Mouse (Mus musculus): Measurements from ENCODE around the gene Junb. TPM values are rescaled to one million over a fixed set of nuclear protein-coding genes. Genes with fewer than 3 reads are reported as not detected.

The Junb gene
- polyA plus RNA-seq (2014; fragmentation: Nextera tagmentation; extraction: Ambion mirVana): 3.4 and 4.5 TPM in 2 replicates

DNA sequence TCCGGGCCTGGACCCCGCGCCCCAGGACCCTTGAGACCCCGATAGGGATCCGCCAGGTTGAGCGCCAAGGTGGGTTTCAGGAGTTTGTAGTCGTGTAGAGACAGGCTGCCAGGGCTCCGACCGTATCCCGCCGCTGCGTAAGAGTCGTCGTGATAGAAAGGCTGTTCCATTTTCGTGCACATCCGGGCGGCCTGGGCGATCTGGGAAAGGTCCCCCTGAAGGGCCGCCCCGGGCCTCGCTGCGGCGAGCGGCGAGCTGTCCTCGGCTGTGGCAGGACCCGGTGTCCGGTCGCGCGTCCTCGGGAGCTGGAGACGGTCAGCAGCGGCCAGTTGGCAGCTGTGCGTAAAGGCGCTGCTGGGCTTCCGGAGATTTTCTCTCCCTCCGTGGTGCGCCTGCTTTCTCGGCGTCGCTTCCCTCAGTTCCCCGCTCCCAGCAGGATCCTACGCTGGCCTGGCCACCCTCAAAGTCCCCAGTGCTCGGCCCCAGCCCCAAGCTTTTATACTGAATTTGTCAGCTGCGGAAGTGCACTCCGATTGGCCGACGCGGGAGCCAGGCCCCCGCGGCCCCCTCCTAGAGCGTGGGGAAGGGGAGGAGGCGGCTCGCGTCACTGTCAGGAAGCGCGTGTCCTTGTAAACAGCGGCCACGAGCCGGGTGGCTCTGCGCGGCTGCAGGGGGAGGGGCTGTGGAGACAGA, at the start of gene Junb:
Junb (minus strand) TSS at position 471 of the 693 bp plus-strand sequence.
- peak within 1 kb of the TSS; percentile 53 for H3K9ac ChIP-seq (ENCODE audit: low read length)
- ATAC-seq (ENCODE audit: low FRiP score) (peak; percentile 49), DNase-seq (ENCODE audit: low spot score, missing footprints) (peak; percentile 97)
- peak within 1 kb of the TSS; percentile 33 for H3K4me3 ChIP-seq (ENCODE audit: low read depth, low read length)
- peaks cover 38% of the 10 kb centered on the region for H3K27me3 ChIP-seq (ENCODE audit: control insufficient read depth, insufficient read depth, low read length)
- H3K4me2 ChIP-seq: peak within 1 kb of the TSS; percentile 68
- H3K4me1 ChIP-seq (ENCODE audit: control insufficient read depth, insufficient read depth, low read length): peaks cover 43% of the 10 kb centered on the region
- 1% methylated on average over 63 of the region's 63 CpGs for WGBS
- no peaks in the 10 kb centered on the region for H3K9me3 ChIP-seq (ENCODE audit: control insufficient read depth, low read length)
- no peaks in the 10 kb centered on the region for H3K36me3 ChIP-seq (ENCODE audit: control insufficient read depth, insufficient read depth, low read length)
- peak within 1 kb of the TSS; percentile 41; the same call in 1 of the 2 replicates for H3K27ac ChIP-seq (ENCODE audit: low read depth, low read length)

DNA sequence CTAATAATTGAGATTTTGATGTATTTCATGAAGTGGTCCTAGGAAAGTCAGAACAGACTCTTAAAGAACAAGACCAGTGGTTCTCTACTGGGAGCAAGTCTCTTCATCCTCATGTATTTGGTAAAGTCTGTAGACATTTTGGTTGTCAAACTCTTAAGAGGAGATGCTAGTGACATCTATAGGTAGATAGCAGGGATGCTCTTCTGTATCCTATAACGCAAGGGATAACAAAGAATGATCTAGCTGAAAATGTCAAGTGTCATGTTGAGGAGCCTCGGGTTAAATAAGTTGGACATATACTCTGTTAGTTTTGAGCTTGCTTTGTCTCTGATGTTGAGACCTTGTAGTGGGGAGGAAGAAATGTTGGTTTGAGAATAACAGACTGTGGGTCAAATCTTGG, 49.4 kb upstream of the Junb start:
- Histone ChIP-seq H3K27me3 (ENCODE audit: control insufficient read depth, insufficient read depth, low read length) (no peaks in the 10 kb centered on the region), H3K9me3 (ENCODE audit: control insufficient read depth, low read length) (no peaks in the 10 kb centered on the region), H3K36me3 (ENCODE audit: control insufficient read depth, insufficient read depth, low read length) (peaks cover 15% of the 10 kb centered on the region; the same call in 1 of the 2 replicates), H3K4me1 (ENCODE audit: control insufficient read depth, insufficient read depth, low read length) (peaks cover 31% of the 10 kb centered on the region), H3K4me2 (peak overlapping the region; percentile 55), H3K9ac (ENCODE audit: low read length) (peak overlapping the region; percentile 99), H3K4me3 (ENCODE audit: low read depth, low read length) (peak overlapping the region; percentile 87), H3K27ac (ENCODE audit: low read depth, low read length) (no peak overlapping the region)
- no peak for DNase-seq (ENCODE audit: low spot score, missing footprints)
- no peak for ATAC-seq (ENCODE audit: low FRiP score)
- 36% methylated on average over 2 of the region's 2 CpGs for WGBS

DNA sequence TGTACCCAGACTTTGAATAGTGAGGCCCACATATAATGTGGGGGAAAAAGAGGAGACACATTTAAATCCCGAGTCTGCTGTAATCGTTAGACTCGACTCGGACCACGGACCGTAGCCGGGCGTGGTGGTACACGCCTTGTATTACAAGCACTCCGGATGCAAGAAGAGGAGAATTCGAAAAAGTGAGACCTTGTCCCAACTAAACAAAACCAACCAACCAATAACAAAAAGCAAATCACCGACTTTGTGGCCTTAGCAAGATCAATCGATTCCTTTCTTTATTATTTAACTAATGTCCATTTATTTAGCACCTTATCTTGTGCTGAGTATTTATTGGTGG, 49.0 kb upstream of the Junb start:
- DNase-seq (ENCODE audit: low spot score, missing footprints): peak; percentile 88
- Histone ChIP-seq H3K27ac (ENCODE audit: low read depth, low read length) (no peak overlapping the region), H3K4me2 (peak overlapping the region; percentile 55), H3K9me3 (ENCODE audit: control insufficient read depth, low read length) (no peaks in the 10 kb centered on the region), H3K9ac (ENCODE audit: low read length) (peak overlapping the region; percentile 99), H3K4me3 (ENCODE audit: low read depth, low read length) (peak overlapping the region; percentile 87), H3K27me3 (ENCODE audit: control insufficient read depth, insufficient read depth, low read length) (no peaks in the 10 kb centered on the region), H3K36me3 (ENCODE audit: control insufficient read depth, insufficient read depth, low read length) (peaks cover 16% of the 10 kb centered on the region; the same call in 1 of the 2 replicates), H3K4me1 (ENCODE audit: control insufficient read depth, insufficient read depth, low read length) (peaks cover 31% of the 10 kb centered on the region)
- ATAC-seq (ENCODE audit: low FRiP score): no peak
- 2% methylated on average over 13 of the region's 13 CpGs for WGBS

DNA sequence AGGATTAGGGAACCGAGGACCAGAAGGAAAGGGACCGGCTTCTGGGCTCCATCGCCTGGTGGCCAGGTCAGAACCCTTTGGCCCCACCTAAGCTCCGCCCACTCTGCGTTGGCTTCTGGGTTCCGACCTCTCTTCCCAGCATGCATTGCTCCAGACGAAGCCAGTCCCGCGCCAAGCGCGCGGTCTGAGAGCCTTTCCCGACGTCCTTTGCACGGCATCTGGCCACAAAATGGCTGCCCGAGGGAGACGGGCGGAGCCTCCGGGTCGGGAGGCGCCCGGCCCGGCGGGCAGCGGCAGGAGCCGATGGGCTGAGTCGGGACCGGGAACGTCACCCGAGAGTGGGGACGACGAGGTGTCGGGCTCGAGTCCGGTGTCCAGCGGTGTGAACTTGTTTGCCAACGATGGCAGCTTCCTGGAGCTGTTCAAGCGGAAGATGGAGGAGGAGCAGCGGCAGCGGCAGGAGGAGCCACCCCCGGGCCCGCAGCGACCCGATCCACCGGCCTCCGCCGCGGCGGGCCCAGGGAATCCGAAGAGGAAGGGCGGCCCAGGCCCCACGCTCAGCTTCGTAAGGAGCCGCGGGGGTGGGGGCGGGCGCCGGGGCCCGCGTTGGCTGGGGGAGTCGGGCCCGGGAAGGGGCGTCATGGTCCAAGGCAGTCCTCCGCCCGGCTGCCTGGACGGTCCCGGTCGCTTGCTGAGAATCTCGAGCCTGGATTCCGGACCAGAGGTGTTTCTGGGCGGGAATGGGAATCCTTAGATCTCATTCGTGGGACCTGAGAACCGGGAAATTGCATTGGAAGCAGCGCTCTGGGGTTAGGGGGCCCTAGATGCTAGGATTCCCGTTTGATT, 48.4 kb upstream of the Junb start, which contains the start of gene Trir:
Trir (plus strand) TSS at position 154 of the 846 bp plus-strand sequence.
- under 1% methylated on average over 75 of the region's 75 CpGs for WGBS
- Histone ChIP-seq H3K4me2 (peak within 1 kb of the TSS; percentile 89), H3K27me3 (ENCODE audit: control insufficient read depth, insufficient read depth, low read length) (no peaks in the 10 kb centered on the region), H3K27ac (ENCODE audit: low read depth, low read length) (peak within 1 kb of the TSS; percentile 77), H3K9ac (ENCODE audit: low read length) (peak within 1 kb of the TSS; percentile 99), H3K36me3 (ENCODE audit: control insufficient read depth, insufficient read depth, low read length) (peaks cover 14% of the 10 kb centered on the region), H3K4me3 (ENCODE audit: low read depth, low read length) (peak within 1 kb of the TSS; percentile 87), H3K4me1 (ENCODE audit: control insufficient read depth, insufficient read depth, low read length) (peaks cover 31% of the 10 kb centered on the region), H3K9me3 (ENCODE audit: control insufficient read depth, low read length) (no peaks in the 10 kb centered on the region)
- ATAC-seq (ENCODE audit: low FRiP score): peak; percentile 86
- peak; percentile 99 for DNase-seq (ENCODE audit: low spot score, missing footprints)

DNA sequence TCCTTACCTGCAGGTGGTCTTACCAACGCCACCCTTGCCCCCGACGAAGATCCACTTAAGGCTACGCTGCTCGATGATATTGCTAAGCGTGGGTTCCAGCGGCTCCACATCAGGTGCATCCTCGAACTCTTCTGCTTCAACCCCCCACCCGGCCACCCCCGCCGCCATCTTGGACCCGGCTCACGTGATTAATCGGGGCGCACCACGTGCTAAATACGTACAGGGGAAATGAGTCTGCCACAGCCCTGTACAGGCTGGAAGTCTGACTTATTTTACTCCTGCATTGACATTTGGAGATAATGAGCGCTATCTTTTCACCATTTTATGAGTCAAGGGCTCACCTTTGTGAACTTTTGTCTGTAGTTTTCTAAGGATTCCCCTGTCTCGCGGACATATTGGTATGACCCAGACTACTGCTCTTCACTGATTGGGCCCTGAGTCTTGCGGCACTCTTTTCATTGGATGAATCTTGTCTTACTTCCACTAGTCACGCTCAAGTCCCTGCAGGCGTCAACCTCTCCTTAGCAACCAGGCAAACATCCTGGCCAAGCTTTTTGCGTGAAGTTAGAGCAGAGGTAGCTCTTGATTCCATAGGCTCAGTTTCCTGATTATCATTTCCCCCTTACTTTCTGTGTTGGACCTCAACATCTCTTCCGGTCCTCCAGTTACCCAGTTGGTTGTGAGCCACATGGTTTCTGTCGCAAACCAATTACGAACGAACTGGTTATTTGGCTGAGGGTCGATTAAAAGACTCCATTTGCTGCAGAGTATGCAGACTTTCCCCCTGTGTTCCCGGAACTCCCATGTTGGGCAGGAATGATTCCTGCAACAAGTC, 46.8 kb upstream of the Junb start, which contains the start of gene Asna1:
Asna1 (minus strand) TSS at position 184 of the 835 bp plus-strand sequence.
- Histone ChIP-seq H3K9ac (ENCODE audit: low read length) (peak within 1 kb of the TSS; percentile 66), H3K36me3 (ENCODE audit: control insufficient read depth, insufficient read depth, low read length) (peaks cover 14% of the 10 kb centered on the region), H3K4me1 (ENCODE audit: control insufficient read depth, insufficient read depth, low read length) (peaks cover 31% of the 10 kb centered on the region), H3K4me2 (peak within 1 kb of the TSS; percentile 89), H3K27ac (ENCODE audit: low read depth, low read length) (0 out of 2 replicates have a peak within 1 kb of the TSS, but pooled peaks have one; percentile 52), H3K9me3 (ENCODE audit: control insufficient read depth, low read length) (no peaks in the 10 kb centered on the region), H3K27me3 (ENCODE audit: control insufficient read depth, insufficient read depth, low read length) (no peaks in the 10 kb centered on the region), H3K4me3 (ENCODE audit: low read depth, low read length) (peak within 1 kb of the TSS; percentile 66)
- ATAC-seq (ENCODE audit: low FRiP score) (peak; percentile 86), DNase-seq (ENCODE audit: low spot score, missing footprints) (peak; percentile 99)
- WGBS: 7% methylated on average over 30 of the region's 30 CpGs

DNA sequence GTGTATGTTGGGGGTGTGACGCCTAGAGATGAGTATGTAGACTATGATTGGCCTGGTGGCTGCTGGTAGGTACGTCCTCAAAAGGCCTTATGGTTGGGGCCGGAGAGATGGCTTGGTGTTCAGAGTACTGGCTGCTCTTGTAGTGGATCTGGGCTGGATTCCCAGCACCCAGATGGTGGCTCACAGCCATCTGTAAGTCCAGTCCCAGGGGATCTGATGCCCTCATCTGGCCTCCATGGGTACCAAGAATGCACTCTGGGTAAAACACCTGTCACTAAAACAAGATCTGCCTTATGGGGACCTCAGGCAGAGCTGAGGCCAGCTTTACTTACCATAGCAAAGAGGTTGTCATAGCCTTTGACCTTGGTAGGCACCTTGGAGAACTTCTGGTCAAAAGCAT, 45.3 kb upstream of the Junb start:
- Histone ChIP-seq H3K27ac (ENCODE audit: low read depth, low read length) (no peak overlapping the region), H3K9me3 (ENCODE audit: control insufficient read depth, low read length) (no peaks in the 10 kb centered on the region), H3K36me3 (ENCODE audit: control insufficient read depth, insufficient read depth, low read length) (peaks cover 14% of the 10 kb centered on the region), H3K9ac (ENCODE audit: low read length) (no peak overlapping the region), H3K4me3 (ENCODE audit: low read depth, low read length) (no peak overlapping the region), H3K4me1 (ENCODE audit: control insufficient read depth, insufficient read depth, low read length) (peaks cover 28% of the 10 kb centered on the region), H3K4me2 (peak overlapping the region; percentile 89), H3K27me3 (ENCODE audit: control insufficient read depth, insufficient read depth, low read length) (no peaks in the 10 kb centered on the region)
- ATAC-seq (ENCODE audit: low FRiP score): no peak
- DNase-seq (ENCODE audit: low spot score, missing footprints): peak; percentile 47
- WGBS: 95% methylated on average over 3 of the region's 3 CpGs

DNA sequence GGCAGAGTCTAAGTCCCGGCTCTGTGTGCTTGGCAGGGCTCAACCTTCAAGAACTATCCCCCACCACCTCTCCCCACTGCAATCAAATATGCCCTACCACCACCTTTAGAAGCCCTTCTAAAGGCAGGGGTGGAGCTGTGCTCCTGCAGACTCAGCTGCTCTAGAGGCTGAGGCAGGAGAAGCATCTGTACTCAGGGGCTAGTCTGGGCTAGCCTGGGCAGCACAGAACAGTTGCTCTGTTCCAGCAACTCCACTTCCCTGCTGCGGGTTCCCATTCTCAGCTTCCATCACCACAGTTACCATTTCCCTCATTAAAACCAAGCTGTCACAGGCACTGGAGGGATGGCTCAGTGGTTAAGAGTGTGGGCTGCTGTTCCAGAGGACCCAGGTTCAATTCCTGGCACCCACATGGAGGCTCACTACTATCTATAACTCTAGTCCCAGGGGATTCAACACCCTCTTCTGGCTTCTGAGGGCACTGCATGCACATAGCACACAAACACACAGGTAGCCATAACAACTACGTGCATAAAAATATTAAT, 43.1 kb upstream of the Junb start:
- Histone ChIP-seq H3K27me3 (ENCODE audit: control insufficient read depth, insufficient read depth, low read length) (no peaks in the 10 kb centered on the region), H3K36me3 (ENCODE audit: control insufficient read depth, insufficient read depth, low read length) (peaks cover 21% of the 10 kb centered on the region), H3K4me1 (ENCODE audit: control insufficient read depth, insufficient read depth, low read length) (peaks cover 17% of the 10 kb centered on the region), H3K4me2 (no peak overlapping the region), H3K27ac (ENCODE audit: low read depth, low read length) (no peak overlapping the region), H3K9me3 (ENCODE audit: control insufficient read depth, low read length) (no peaks in the 10 kb centered on the region), H3K4me3 (ENCODE audit: low read depth, low read length) (no peak overlapping the region), H3K9ac (ENCODE audit: low read length) (no peak overlapping the region)
- WGBS: 92% methylated on average over 3 of the region's 3 CpGs
- no peak for DNase-seq (ENCODE audit: low spot score, missing footprints)
- ATAC-seq (ENCODE audit: low FRiP score): no peak

DNA sequence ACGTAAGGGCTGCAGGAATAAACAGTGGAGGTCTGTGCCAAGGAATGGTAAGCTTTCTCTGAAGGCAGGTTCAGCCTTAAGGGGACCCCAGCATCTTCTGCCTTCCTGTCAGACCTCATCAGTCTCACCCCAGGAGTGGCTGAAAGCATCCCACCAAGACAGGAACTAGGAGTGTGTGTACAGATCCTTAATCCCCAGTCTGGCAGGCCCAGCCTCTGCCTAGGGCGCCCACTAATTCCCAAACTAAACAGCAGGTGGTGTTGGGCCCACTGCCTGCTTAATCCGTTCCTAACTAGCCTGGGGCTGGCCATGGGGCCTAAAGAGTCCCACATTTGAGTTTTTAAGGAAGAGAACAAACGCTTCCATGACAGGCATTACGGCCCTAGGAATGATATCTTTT, 38.7 kb upstream of the Junb start:
- H3K36me3 ChIP-seq (ENCODE audit: control insufficient read depth, insufficient read depth, low read length): peaks cover 15% of the 10 kb centered on the region
- H3K27me3 ChIP-seq (ENCODE audit: control insufficient read depth, insufficient read depth, low read length): peaks cover 4% of the 10 kb centered on the region; the same call in 1 of the 2 replicates
- H3K9ac ChIP-seq (ENCODE audit: low read length): no peak overlapping the region
- ATAC-seq (ENCODE audit: low FRiP score) (no peak), DNase-seq (ENCODE audit: low spot score, missing footprints) (peak; percentile 71)
- H3K27ac ChIP-seq (ENCODE audit: low read depth, low read length): no peak overlapping the region
- H3K4me1 ChIP-seq (ENCODE audit: control insufficient read depth, insufficient read depth, low read length): no peaks in the 10 kb centered on the region
- no peak overlapping the region for H3K4me3 ChIP-seq (ENCODE audit: low read depth, low read length)
- H3K9me3 ChIP-seq (ENCODE audit: control insufficient read depth, low read length): no peaks in the 10 kb centered on the region
- H3K4me2 ChIP-seq: no peak overlapping the region
- WGBS: 24% methylated on average over 5 of the region's 5 CpGs

Data from midbrain, embryonic 11.5 days (tissue).